Mouse (Mus musculus) heart, embryonic 12.5 days (tissue): ENCODE data around the gene Kcne1. TPM values are rescaled to one million over a fixed set of nuclear protein-coding genes. Genes with fewer than 3 reads are reported as not detected.

ENCODE experiments used
- ATAC-seq: fragments of 200-750 bp; cut with Nextera tagmentation; 2 replicates; pipeline ENCODE4 v1.8.0; 2017; ENCODE audit warnings: moderate TSS enrichment, moderate library complexity; ENCODE audit not compliant: insufficient number of reproducible peaks, low FRiP score
- H3K27ac ChIP-seq: fragments of 300-500 bp; sonication (generic); 2 replicates; pipeline ENCODE4 v1.5.1; 2016; ENCODE audit warnings: mild to moderate bottlenecking, moderate library complexity; ENCODE audit not compliant: poor library complexity, severe bottlenecking
- H3K27me3 ChIP-seq: fragments of 300-500 bp; sonication (generic); replicated peaks from 2 replicates; pipeline ENCODE4 v1.6.1; 2016; ENCODE audit warnings: mild to moderate bottlenecking, moderate library complexity
- H3K36me3 ChIP-seq: fragments of 300-500 bp; sonication (generic); 2 replicates; pipeline ENCODE4 v1.6.1; 2016; ENCODE audit warnings: mild to moderate bottlenecking, moderate library complexity
- H3K4me1 ChIP-seq: fragments of 300-500 bp; sonication (generic); replicated peaks from 2 replicates; pipeline ENCODE4 v1.6.1; 2016; ENCODE audit warnings: mild to moderate bottlenecking
- H3K4me2 ChIP-seq: fragments of 300-500 bp; sonication (generic); 2 replicates; pipeline ENCODE4 v1.6.1; 2016; ENCODE audit warnings: mild to moderate bottlenecking, moderate library complexity
- H3K4me3 ChIP-seq: fragments of 300-500 bp; sonication (generic); 2 replicates; pipeline ENCODE4 v1.5.1; 2016; ENCODE audit warnings: mild to moderate bottlenecking
- H3K9ac ChIP-seq: fragments of 300-500 bp; sonication (generic); 2 replicates; pipeline ENCODE4 v1.6.1; 2016; ENCODE audit warnings: mild to moderate bottlenecking, moderate library complexity
- H3K9me3 ChIP-seq: fragments of 300-500 bp; sonication (generic); replicated peaks from 2 replicates; pipeline ENCODE4 v1.6.1; 2016; ENCODE audit warnings: mild to moderate bottlenecking, moderate library complexity
- WGBS: fragments of 180-500 bp; shearing (Covaris S2); methylation state at CpG from one replicate; pipeline ENCODE4 v1.1.7; 2016; 5-methylcytosine and 5-hydroxymethylcytosine counted together
- polyA plus RNA-seq: library from polyadenylated mRNA; unstranded; fragments of >200 nt; fragmentation: Nextera tagmentation; extraction: Ambion mirVana; gene quantifications from 2 replicates; pipeline ENCODE4 v1.2.1, GENCODE M21; 2016

Kcne1 gene
- 78.4 and 87.1 TPM in 2 replicates for polyA plus RNA-seq

DNA sequence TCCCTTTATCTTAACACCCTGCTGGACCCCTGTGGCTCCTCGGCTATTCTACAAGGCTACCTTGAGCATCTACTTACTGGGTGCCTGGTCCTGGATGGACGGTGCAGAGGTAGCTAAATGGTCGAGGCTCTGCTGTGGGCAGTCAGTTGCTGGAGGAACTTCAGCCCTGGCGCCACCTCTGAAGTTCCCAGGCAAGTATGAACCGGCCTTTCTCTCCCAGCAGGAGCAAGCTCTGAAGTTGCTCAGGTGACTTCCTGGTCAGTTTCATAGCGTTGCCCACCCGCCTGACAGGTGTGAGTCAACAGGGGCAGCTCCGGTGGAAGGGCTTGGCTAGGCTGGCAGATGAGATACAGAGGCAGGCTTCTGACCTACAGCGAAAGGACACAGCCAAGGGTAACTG, at the start of gene Kcne1:
Gene Kcne1, minus strand, starts transcription at position 240 of the 400 bp plus-strand sequence.
- H3K4me1 ChIP-seq = peaks cover 47% of the 10 kb centered on the region

DNA sequence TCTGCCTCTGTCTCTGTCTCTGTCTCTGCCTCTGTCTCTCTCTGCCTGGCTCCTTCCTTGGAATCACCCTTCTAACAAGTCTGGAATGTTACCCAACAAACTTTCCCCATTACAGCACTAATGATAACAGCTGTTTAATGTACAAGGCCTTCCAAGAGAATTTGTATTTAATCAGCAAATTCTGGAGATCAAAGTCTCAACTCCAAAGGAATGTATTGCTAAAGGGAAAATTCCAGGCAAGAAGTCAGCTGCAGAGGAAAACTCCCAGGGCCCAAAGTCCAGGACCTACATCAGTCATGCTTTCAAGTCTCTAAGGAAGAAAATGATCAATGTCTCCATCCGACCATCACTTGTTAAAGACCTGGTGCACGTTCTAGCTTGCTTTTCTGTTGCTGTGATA, 48.6 kb upstream of the Kcne1 start:
- Histone ChIP-seq H3K4me2 (no peak overlapping the region), H3K4me1 (peaks cover 44% of the 10 kb centered on the region), H3K36me3 (no peaks in the 10 kb centered on the region), H3K9ac (no peak overlapping the region), H3K27me3 (no peaks in the 10 kb centered on the region), H3K27ac (peak overlapping the region; percentile 44; the same call in 1 of the 2 replicates), H3K4me3 (no peak overlapping the region), H3K9me3 (no peaks in the 10 kb centered on the region)
- no peak for ATAC-seq
- 66% methylated on average over 2 of the region's 2 CpGs for WGBS

More for the DNA sequence above, at the start of gene Kcne1:
- no peaks in the 10 kb centered on the region for H3K36me3 ChIP-seq
- H3K9me3 ChIP-seq = no peaks in the 10 kb centered on the region
- ATAC-seq = no peak
- H3K4me2 ChIP-seq = peak within 1 kb of the TSS; percentile 54
- peak within 1 kb of the TSS; percentile 28 for H3K4me3 ChIP-seq
- WGBS = 39% methylated on average over 9 of the region's 9 CpGs
- H3K27me3 ChIP-seq = no peaks in the 10 kb centered on the region
- H3K27ac ChIP-seq = no peak within 1 kb of the TSS
- peak within 1 kb of the TSS; percentile 33 for H3K9ac ChIP-seq

GRCm38 (mm10) chr16:92404141-92404540, 44.9 kb upstream of the Kcne1 start:
- ATAC-seq = no peak
- no peaks in the 10 kb centered on the region for H3K36me3 ChIP-seq
- no peaks in the 10 kb centered on the region for H3K27me3 ChIP-seq
- H3K4me3 ChIP-seq = no peak overlapping the region
- no peak overlapping the region for H3K9ac ChIP-seq
- peaks cover 43% of the 10 kb centered on the region for H3K4me1 ChIP-seq
- no peaks in the 10 kb centered on the region for H3K9me3 ChIP-seq
- no peak overlapping the region for H3K27ac ChIP-seq
- 91% methylated on average over 2 of the region's 2 CpGs for WGBS
- H3K4me2 ChIP-seq = no peak overlapping the region

GRCm38 (mm10) chr16:92403069-92403468, 43.8 kb upstream of the Kcne1 start:
- H3K4me3 ChIP-seq = no peak overlapping the region
- H3K9ac ChIP-seq = no peak overlapping the region

DNA sequence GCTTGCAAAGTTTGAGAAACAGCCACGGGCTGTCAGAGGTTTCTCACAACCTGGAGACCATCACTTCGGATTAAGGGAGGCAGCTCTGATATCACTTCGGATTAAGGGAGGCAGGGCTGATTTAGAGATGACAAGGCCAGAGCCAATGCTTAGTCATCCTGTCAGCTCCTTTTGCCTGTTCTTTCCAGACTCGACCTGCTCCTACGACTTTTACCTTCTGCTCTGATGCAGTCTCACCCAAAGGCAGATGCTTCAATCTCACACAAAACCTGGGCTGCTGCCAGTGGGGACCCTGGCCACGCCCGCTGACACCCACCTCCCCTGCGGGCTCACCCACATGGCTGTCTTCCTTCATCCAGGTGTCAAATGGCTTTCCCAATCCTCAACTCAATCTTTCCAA, 42.9 kb upstream of the Kcne1 start:
- Histone ChIP-seq H3K27ac (peak overlapping the region; percentile 32; the same call in 1 of the 2 replicates), H3K36me3 (0 out of 2 replicates have a peak, but pooled peaks cover 4% of the 10 kb centered on the region), H3K9me3 (no peaks in the 10 kb centered on the region), H3K4me1 (peaks cover 53% of the 10 kb centered on the region), H3K9ac (peak overlapping the region; percentile 42; the same call in 1 of the 2 replicates), H3K4me2 (no peak overlapping the region), H3K27me3 (no peaks in the 10 kb centered on the region), H3K4me3 (no peak overlapping the region)
- ATAC-seq = no peak
- WGBS = 29% methylated on average over 8 of the region's 8 CpGs

More at GRCm38 (mm10) chr16:92403069-92403468, 43.8 kb upstream of the Kcne1 start:
- Histone ChIP-seq H3K4me1 (peaks cover 49% of the 10 kb centered on the region), H3K9me3 (no peaks in the 10 kb centered on the region), H3K36me3 (no peaks in the 10 kb centered on the region), H3K27me3 (no peaks in the 10 kb centered on the region), H3K27ac (peak overlapping the region; percentile 32; the same call in 1 of the 2 replicates), H3K4me2 (no peak overlapping the region)
- 64% methylated on average over 10 of the region's 10 CpGs for WGBS
- no peak for ATAC-seq

- Histone ChIP-seq H3K4me2 (no peak overlapping the region), H3K36me3 (peaks cover 13% of the 10 kb centered on the region), H3K27ac (no peak overlapping the region; the same call in 1 of the 2 replicates), H3K27me3 (no peaks in the 10 kb centered on the region), H3K9ac (peak overlapping the region; percentile 41; the same call in 1 of the 2 replicates), H3K9me3 (no peaks in the 10 kb centered on the region), H3K4me1 (peaks cover 63% of the 10 kb centered on the region), H3K4me3 (no peak overlapping the region)
- ATAC-seq = no peak
- 50% methylated on average over 10 of the region's 10 CpGs for WGBS
Measured at GRCm38 (mm10) chr16:92401206-92401605, 41.9 kb upstream of the Kcne1 start.

GRCm38 (mm10) chr16:92399490-92400458, 40.5 kb upstream of the Kcne1 start:
- under 1% methylated on average over 37 of the region's 37 CpGs for whole genome bisulfite sequencing
- Histone ChIP-seq H3K4me2 (peak overlapping the region; percentile 83), H3K9ac (peak overlapping the region; percentile 94), H3K36me3 (peaks cover 27% of the 10 kb centered on the region), H3K9me3 (no peaks in the 10 kb centered on the region), H3K27me3 (no peaks in the 10 kb centered on the region), H3K27ac (peak overlapping the region; percentile 99), H3K4me1 (peaks cover 61% of the 10 kb centered on the region), H3K4me3 (peak overlapping the region; percentile 65)
- ATAC-seq = peak; percentile 86

GRCm38 (mm10) chr16:92398574-92399118, 39.4 kb upstream of the Kcne1 start:
- H3K9ac ChIP-seq = peak overlapping the region; percentile 94
- 31% methylated on average over 6 of the region's 6 CpGs for WGBS
- H3K4me2 ChIP-seq = peak overlapping the region; percentile 83
- peak overlapping the region; percentile 65 for H3K4me3 ChIP-seq
- peak overlapping the region; percentile 99 for H3K27ac ChIP-seq
- H3K9me3 ChIP-seq = no peaks in the 10 kb centered on the region
- peaks cover 61% of the 10 kb centered on the region for H3K4me1 ChIP-seq
- no peak for ATAC-seq
- no peaks in the 10 kb centered on the region for H3K27me3 ChIP-seq
- H3K36me3 ChIP-seq = peaks cover 39% of the 10 kb centered on the region

GRCm38 (mm10) chr16:92397745-92398573, 38.7 kb upstream of the Kcne1 start:
- peak overlapping the region; percentile 94 for H3K9ac ChIP-seq
- WGBS = 35% methylated on average over 10 of the region's 10 CpGs
- peaks cover 45% of the 10 kb centered on the region for H3K36me3 ChIP-seq
- ATAC-seq = no peak
- H3K27ac ChIP-seq = peak overlapping the region; percentile 99
- H3K4me1 ChIP-seq = peaks cover 54% of the 10 kb centered on the region
- no peaks in the 10 kb centered on the region for H3K27me3 ChIP-seq
- peak overlapping the region; percentile 65 for H3K4me3 ChIP-seq
- H3K4me2 ChIP-seq = peak overlapping the region; percentile 83
- no peaks in the 10 kb centered on the region for H3K9me3 ChIP-seq

DNA sequence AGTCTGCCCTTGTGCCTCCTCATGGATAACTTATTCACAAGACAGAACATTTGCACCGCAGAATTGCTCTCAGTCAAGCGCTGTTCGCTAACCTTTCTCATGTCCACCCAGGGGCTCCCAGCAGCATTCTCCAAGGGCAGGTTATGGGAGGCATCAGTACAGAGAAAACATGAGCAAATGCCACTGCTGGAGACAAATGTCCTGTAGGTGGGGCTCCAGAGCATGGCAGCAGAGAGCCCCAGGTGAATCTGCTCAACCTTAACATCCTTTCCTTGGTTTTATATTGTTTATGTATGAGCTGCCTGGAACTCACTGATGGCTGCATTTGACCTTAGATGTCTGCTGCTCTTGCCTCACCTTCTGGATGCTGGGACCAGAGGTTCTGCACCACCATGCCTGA, 34.5 kb upstream of the Kcne1 start:
- H3K4me3 ChIP-seq = no peak overlapping the region
- H3K9me3 ChIP-seq = no peaks in the 10 kb centered on the region
- no peak overlapping the region for H3K9ac ChIP-seq
- peaks cover 73% of the 10 kb centered on the region for H3K36me3 ChIP-seq
- no peak overlapping the region for H3K4me2 ChIP-seq
- no peak overlapping the region for H3K27ac ChIP-seq
- WGBS = 93% methylated on average over 3 of the region's 3 CpGs
- H3K27me3 ChIP-seq = no peaks in the 10 kb centered on the region
- H3K4me1 ChIP-seq = peaks cover 26% of the 10 kb centered on the region
- no peak for ATAC-seq
